Mouse (Mus musculus) macrophage (primary cell): ENCODE measurements around the gene Wdr77. TPM values are rescaled to one million over a fixed set of nuclear protein-coding genes. Genes with fewer than 3 reads are reported as not detected.
"Not testable (repeated sequence)": the region's sequence is repeated elsewhere in the genome, so short reads cannot be mapped to it uniquely, and the experiment has no call there.

Source experiments
- H3K27ac ChIP-seq: fragments of 350-480 bp; formaldehyde crosslinking; 2 replicates; pipeline ENCODE4 v1.9.0; 2021
- H3K36me3 ChIP-seq: fragments of 350-480 bp; formaldehyde crosslinking; 2 replicates; pipeline ENCODE4 v1.9.0; 2021; ENCODE audit errors: inconsistent target
- H3K4me3 ChIP-seq: fragments of 350-480 bp; formaldehyde crosslinking; 2 replicates; pipeline ENCODE4 v1.9.0; 2021; ENCODE audit errors: inconsistent target
- H3K79me2 ChIP-seq: fragments of 350-480 bp; formaldehyde crosslinking; 2 replicates; pipeline ENCODE4 v1.9.0; 2021; ENCODE audit errors: inconsistent target
- WGBS: methylation state at CpG from one replicate; pipeline ENCODE4 v1.1.7; 2026; ENCODE audit warnings: inconsistent platforms; ENCODE audit not compliant: missing documents; 5-methylcytosine and 5-hydroxymethylcytosine counted together
- polyA plus RNA-seq: library from polyadenylated mRNA; stranded (reverse); fragments of 250-400 nt; gene quantifications from 3 replicates; pipeline ENCODE4 v1.2.4, GENCODE M21; 2018; ENCODE audit warnings: inconsistent platforms
- total RNA-seq, 78 experiments: library from RNA; depleted of rRNA; stranded (reverse); fragments of 250-400 nt; gene quantifications; 1 replicate in 9 of 78; 2 replicates in 24 of 78; 3 replicates in 43 of 78; 4 replicates in 2 of 78; pipeline ENCODE4 v1.2.4; 2018; ENCODE audit warnings: inconsistent platforms in 56 of 78

The Wdr77 gene
- total RNA-seq (2018; cell fraction: chromatin; rRNA removed) = 10 to 100 TPM in 19 of 26 experiments, 1 to 10 TPM in 7; 5.2 to 35.9 (median 18.0) TPM
- total RNA-seq (2018; cell fraction: cytosol; rRNA removed) = 10 to 100 TPM in 18 of 26 experiments, 1 to 10 TPM in 8; 7.1 to 14.5 (median 10.9) TPM
- total RNA-seq (2018; cell fraction: nucleus; rRNA removed) = 10 to 100 TPM in 16 of 26 experiments, 1 to 10 TPM in 10; 5.1 to 42.0 (median 11.9) TPM
- 11.7 to 27.3 TPM (median 12.7 TPM) in 3 replicates for polyA plus RNA-seq

- H3K4me3 ChIP-seq = peak within 1 kb of the TSS; percentile 96
- peaks cover 72% of the 10 kb centered on the region for H3K79me2 ChIP-seq
- peak within 1 kb of the TSS; percentile 68 for H3K27ac ChIP-seq
- under 1% methylated on average over 52 of the region's 52 CpGs for WGBS
- H3K36me3 ChIP-seq = peaks cover 39% of the 10 kb centered on the region
Observed at GRCm38 (mm10) chr3:105958974-105959580, at the start of gene Wdr77. Gene Wdr77, plus strand, starts transcription at chr3:105959369.

GRCm38 (mm10) chr3:105910519-105911190, 48.5 kb upstream of the Wdr77 start:
- peak overlapping the region; percentile 32 for H3K27ac ChIP-seq
- H3K4me3 ChIP-seq = no peak overlapping the region
- WGBS = 15% methylated on average over 11 of the region's 11 CpGs
- no peaks in the 10 kb centered on the region for H3K79me2 ChIP-seq
- H3K36me3 ChIP-seq = no peaks in the 10 kb centered on the region

GRCm38 (mm10) chr3:105912097-105912880, 46.9 kb upstream of the Wdr77 start:
- WGBS = 77% methylated on average over 8 of the region's 9 CpGs
- H3K36me3 ChIP-seq = no peaks in the 10 kb centered on the region

GRCm38 (mm10) chr3:105913839-105914681, 45.1 kb upstream of the Wdr77 start:
- 23% methylated on average over 10 of the region's 10 CpGs for WGBS
- Histone ChIP-seq H3K79me2 (no peaks in the 10 kb centered on the region), H3K4me3 (no peak overlapping the region), H3K27ac (peak overlapping the region; percentile 29), H3K36me3 (no peaks in the 10 kb centered on the region)

More at GRCm38 (mm10) chr3:105912097-105912880, 46.9 kb upstream of the Wdr77 start:
- no peak overlapping the region for H3K27ac ChIP-seq
- H3K4me3 ChIP-seq = no peak overlapping the region
- H3K79me2 ChIP-seq = no peaks in the 10 kb centered on the region

- Histone ChIP-seq H3K27ac (no peak overlapping the region), H3K36me3 (no peaks in the 10 kb centered on the region), H3K4me3 (no peak overlapping the region), H3K79me2 (no peaks in the 10 kb centered on the region)
- 50% methylated on average over 1 of the region's 1 CpGs for WGBS
Observed at GRCm38 (mm10) chr3:105915281-105915680, 43.9 kb upstream of the Wdr77 start.

GRCm38 (mm10) chr3:105916455-105916854, 42.7 kb upstream of the Wdr77 start:
- not testable (repeated sequence) for H3K27ac ChIP-seq, H3K79me2 ChIP-seq, H3K4me3 ChIP-seq, H3K36me3 ChIP-seq

GRCm38 (mm10) chr3:105917656-105918354, 41.4 kb upstream of the Wdr77 start:
- no peaks in the 10 kb centered on the region for H3K36me3 ChIP-seq
- 41% methylated on average over 10 of the region's 10 CpGs for WGBS
- no peaks in the 10 kb centered on the region for H3K79me2 ChIP-seq
- no peak overlapping the region for H3K4me3 ChIP-seq
- H3K27ac ChIP-seq = no peak overlapping the region

- WGBS = 40% methylated on average over 3 of the region's 3 CpGs
- Histone ChIP-seq H3K36me3 (no peaks in the 10 kb centered on the region), H3K4me3 (no peak overlapping the region), H3K27ac (no peak overlapping the region), H3K79me2 (no peaks in the 10 kb centered on the region)
Observed at GRCm38 (mm10) chr3:105918355-105918745, 40.8 kb upstream of the Wdr77 start.

GRCm38 (mm10) chr3:105920743-105921142, 38.4 kb upstream of the Wdr77 start:
- not testable (repeated sequence) for H3K79me2 ChIP-seq

GRCm38 (mm10) chr3:105921959-105922358, 37.2 kb upstream of the Wdr77 start:
- Histone ChIP-seq H3K36me3 (peaks cover 8% of the 10 kb centered on the region; the same call in 1 of the 2 replicates), H3K4me3 (no peak overlapping the region), H3K27ac (no peak overlapping the region), H3K79me2 (no peaks in the 10 kb centered on the region)
- 55% methylated on average over 2 of the region's 2 CpGs for WGBS

More at GRCm38 (mm10) chr3:105920743-105921142, 38.4 kb upstream of the Wdr77 start:
- not testable (repeated sequence) for H3K4me3 ChIP-seq, H3K27ac ChIP-seq, H3K36me3 ChIP-seq

- no peak overlapping the region for H3K4me3 ChIP-seq
- H3K27ac ChIP-seq = no peak overlapping the region
- WGBS = 93% methylated on average over 9 of the region's 9 CpGs
- H3K36me3 ChIP-seq = peaks cover 8% of the 10 kb centered on the region; the same call in 1 of the 2 replicates
- peaks cover 13% of the 10 kb centered on the region; the same call in 1 of the 2 replicates for H3K79me2 ChIP-seq
Observed at GRCm38 (mm10) chr3:105924616-105925015, 34.6 kb upstream of the Wdr77 start.

- Histone ChIP-seq H3K36me3 (peaks cover 8% of the 10 kb centered on the region; the same call in 1 of the 2 replicates), H3K79me2 (peaks cover 36% of the 10 kb centered on the region; the same call in 1 of the 2 replicates), H3K4me3 (no peak overlapping the region), H3K27ac (no peak overlapping the region)
- 83% methylated on average over 7 of the region's 7 CpGs for WGBS
Observed at GRCm38 (mm10) chr3:105927561-105928194, 31.5 kb upstream of the Wdr77 start.

GRCm38 (mm10) chr3:105928195-105928569, 31.0 kb upstream of the Wdr77 start:
- H3K79me2 ChIP-seq = peaks cover 36% of the 10 kb centered on the region; the same call in 1 of the 2 replicates
- no peak overlapping the region for H3K4me3 ChIP-seq
- no peak overlapping the region for H3K27ac ChIP-seq
- 58% methylated on average over 2 of the region's 3 CpGs for WGBS
- H3K36me3 ChIP-seq = peaks cover 8% of the 10 kb centered on the region; the same call in 1 of the 2 replicates
